ENCODE assay signal across 9 mouse cellular contexts in the genomic region with DNA sequence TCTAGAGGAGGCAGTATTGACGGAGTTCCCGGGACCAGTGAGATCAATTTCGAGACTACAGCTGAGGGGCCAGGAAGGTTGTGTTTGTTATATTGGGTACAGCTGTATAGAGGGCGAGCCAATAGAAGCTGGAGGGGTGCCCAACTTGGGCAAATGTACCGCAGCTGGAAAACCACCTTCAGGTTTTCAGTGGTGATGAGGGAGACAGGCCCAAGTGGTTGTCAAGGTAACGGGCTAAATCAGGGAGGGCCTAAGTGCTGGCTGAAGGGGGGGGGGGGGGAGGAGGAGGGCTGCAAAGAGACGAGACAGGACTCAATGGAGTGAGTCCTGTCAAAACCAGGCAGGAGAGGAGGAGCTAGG. TPM values are rescaled to one million over a fixed set of nuclear protein-coding genes. Genes with fewer than 3 reads are reported as not detected.
DNase-seq lines count a peak whose midpoint lies in the region; ATAC-seq and TF ChIP-seq lines count a peak whose summit lies in the region.
"Had no signal": no experiment of that assay in that cellular context is flagged by ENCODE, and none has a peak within 500 bp of the region (broad histone marks: within the 10 kb centered on the region; RNA-seq: fewer than 3 reads in every experiment).

No protein-coding gene starts in this region.

- dilution Hi-C loops in CH12.LX (cut with MboI; ENCODE audit: extremely low pct_ligation_motif_present, extremely low pct_unique_long_range_greater_than_20kb, low sequenced_read_pairs): no loop called here

- TF ChIP-seq CTCF in heart, adult 2 months (IDR thresholded peaks at IDR 0.05): no peak
- no peak for TF ChIP-seq CTCF in CH12.LX (conservative IDR thresholded peaks at IDR 0.05 in 1 of 2, IDR thresholded peaks at IDR 0.05 in 1 of 2; ENCODE audit: low read depth in 2 of 2, low read length in 2 of 2)

- H3K9me3 ChIP-seq in CH12.LX (replicated peaks; ENCODE audit: low read length): no peaks in the 10 kb centered on the region
- H3K9me3 ChIP-seq in forebrain, embryonic 12.5 days: no peaks in the 10 kb centered on the region
- no peaks in the 10 kb centered on the region for H3K9me3 ChIP-seq in liver, embryonic 16.5 days (replicated peaks; ENCODE audit: control insufficient read depth, low read length)

- no peak overlapping the region for H3K9ac ChIP-seq in heart, adult 2 months (ENCODE audit: low read depth, low read length)
- no peak overlapping the region for H3K9ac ChIP-seq in CH12.LX (ENCODE audit: insufficient read depth, low read depth)
- peak overlapping the region; percentile 99 for H3K9ac ChIP-seq in forebrain, embryonic 12.5 days
- H3K9ac ChIP-seq in liver, embryonic 16.5 days (ENCODE audit: low read depth, low read length): no peak overlapping the region

- intact Hi-C loops in heart, adult 2 months (cut with DNase I): loop anchor here (1.0 kb wide), 4 partner anchors 9 to 69 kb away; a partner anchor contains a TSS

- no peaks in the 10 kb centered on the region for H3K27me3 ChIP-seq in heart, adult 2 months (ENCODE audit: control insufficient read depth, insufficient read depth, low read length)
- H3K27me3 ChIP-seq in CH12.LX (replicated peaks): no peaks in the 10 kb centered on the region
- H3K27me3 ChIP-seq in forebrain, embryonic 12.5 days: peaks cover 7% of the 10 kb centered on the region; the same call in 1 of the 2 replicates
- H3K27me3 ChIP-seq in liver, embryonic 16.5 days (ENCODE audit: control insufficient read depth, insufficient read depth, low read depth, low read length): peaks cover 5% of the 10 kb centered on the region; the same call in 1 of the 2 replicates
- H3K27me3 ChIP-seq: Patski had no signal

- peaks cover 15% of the 10 kb centered on the region for H3K36me3 ChIP-seq in heart, adult 2 months (ENCODE audit: control insufficient read depth, insufficient read depth, low read length)
- peaks cover 25 to 57% of the 10 kb centered on the region in 2 experiments for H3K36me3 ChIP-seq in CH12.LX (replicated peaks in 1 of 2; ENCODE audit: control insufficient read depth in 1 of 2, insufficient read depth in 1 of 2, low read length in 1 of 2)
- H3K36me3 ChIP-seq in forebrain, embryonic 12.5 days (replicated peaks): peaks cover 42% of the 10 kb centered on the region
- H3K36me3 ChIP-seq in liver, embryonic 16.5 days (ENCODE audit: control insufficient read depth, insufficient read depth): peaks cover 12% of the 10 kb centered on the region

- WGBS in heart, adult 2 months: 25% methylated on average over 7 of the region's 7 CpGs
- 22% methylated on average over 6 of the region's 7 CpGs for WGBS in forebrain, embryonic 12.5 days
- 52% methylated on average over 7 of the region's 7 CpGs for WGBS in liver, embryonic 16.5 days (ENCODE audit: insufficient replicate concordance)

- no peak for TF ChIP-seq RAD21 in CH12.LX (IDR thresholded peaks at IDR 0.05; ENCODE audit: low read depth, low read length)

- no peak overlapping the region for H3K4me2 ChIP-seq in CH12.LX (ENCODE audit: insufficient read depth, low read depth, poor library complexity, severe bottlenecking)
- peak overlapping the region; percentile 100 for H3K4me2 ChIP-seq in forebrain, embryonic 12.5 days
- H3K4me2 ChIP-seq in liver, embryonic 16.5 days (ENCODE audit: low read depth, low read length): no peak overlapping the region

- no peaks in the 10 kb centered on the region for H3K79me2 ChIP-seq in heart, adult 2 months (replicated peaks; ENCODE audit: control insufficient read depth, insufficient read depth, low read length)
- peaks cover 45% of the 10 kb centered on the region for H3K79me2 ChIP-seq in CH12.LX (replicated peaks; ENCODE audit: control insufficient read depth, extremely low read depth, insufficient read depth, poor library complexity, severe bottlenecking)

- peak overlapping the region; percentile 100 for H3K27ac ChIP-seq in heart, adult 2 months
- peak overlapping the region; percentile 29; the same call in 1 of the 2 replicates for H3K27ac ChIP-seq in CH12.LX (ENCODE audit: insufficient read depth, low read depth)
- peak overlapping the region; percentile 100 for H3K27ac ChIP-seq in forebrain, embryonic 12.5 days
- H3K27ac ChIP-seq in liver, embryonic 16.5 days (ENCODE audit: low read length): peak overlapping the region; percentile 36

- 0 out of 2 replicates have a peak, but pooled peaks have one; percentile 3 for ATAC-seq in forebrain, embryonic 12.5 days (ENCODE audit: low FRiP score)
- ATAC-seq in liver, embryonic 16.5 days (ENCODE audit: low read depth): no peak

- in situ Hi-C loops in CH12.LX (cut with MboI; ENCODE audit: low pct_ligation_motif_present, low pct_unique_long_range_greater_than_20kb, low sequenced_read_pairs): loop anchor here (5.0 kb wide), 1 partner anchor 71 kb away; no protein-coding TSS in a partner anchor

- DNase-seq in heart, adult 2 months: no peak
- no peak for DNase-seq in heart, adult 11 months
- no peak for DNase-seq in CH12.LX (ENCODE audit: extremely low read depth)
- no peak for DNase-seq in spleen, postnatal 14 days (ENCODE audit: low spot score in 2 of 2)
- no peak for DNase-seq in layer of hippocampus, postnatal 14 days (ENCODE audit: low spot score in 2 of 2)
- no peak for DNase-seq in layer of hippocampus, postnatal 36 days

- no peak for TF ChIP-seq EP300 in heart, adult 2 months (IDR thresholded peaks at IDR 0.05; ENCODE audit: insufficient read depth, low read depth, low read length)
- TF ChIP-seq EP300 in CH12.LX (IDR thresholded peaks at IDR 0.05; ENCODE audit: low read length): no peak

- peaks cover 20% of the 10 kb centered on the region for H3K4me1 ChIP-seq in heart, adult 2 months (ENCODE audit: control insufficient read depth, insufficient read depth, low read length)
- peaks cover 10 to 78% of the 10 kb centered on the region in 2 experiments for H3K4me1 ChIP-seq in CH12.LX (ENCODE audit: control insufficient read depth in 1 of 2, insufficient read depth in 2 of 2)
- peaks cover 73% of the 10 kb centered on the region for H3K4me1 ChIP-seq in forebrain, embryonic 12.5 days
- H3K4me1 ChIP-seq in liver, embryonic 16.5 days (ENCODE audit: control insufficient read depth, low read depth, low read length): peaks cover 76% of the 10 kb centered on the region

- no peak for TF ChIP-seq POLR2A in heart, adult 2 months (IDR thresholded peaks at IDR 0.05; ENCODE audit: insufficient read depth, low read depth, low read length)
- no peak for TF ChIP-seq POLR2A in CH12.LX (IDR thresholded peaks at IDR 0.05; ENCODE audit: low read depth, low read length)

- H3K4me3 ChIP-seq in heart, adult 2 months: no peak overlapping the region
- H3K4me3 ChIP-seq in CH12.LX (replicated peaks in 1 of 3; ENCODE audit: low read depth in 2 of 3, low read length in 2 of 3, poor library complexity in 1 of 3): no peak overlapping the region
- H3K4me3 ChIP-seq in forebrain, embryonic 12.5 days (replicated peaks): peak overlapping the region; percentile 13
- no peak overlapping the region for H3K4me3 ChIP-seq in liver, embryonic 16.5 days (ENCODE audit: low read depth, low read length)

TF ChIP-seq in CH12.LX, 34 proteins besides CTCF, POLR2A, EP300 and RAD21 (continues in another document):
- no peak for TF ChIP-seq CHD2 (IDR thresholded peaks at IDR 0.05; ENCODE audit: low read length)
- peak; percentile 75; the same call in 1 of the 2 replicates for TF ChIP-seq SIN3A (IDR thresholded peaks at IDR 0.05; ENCODE audit: low read length)
- peak; percentile 40; the same call in 1 of the 2 replicates for TF ChIP-seq MXI1 (IDR thresholded peaks at IDR 0.05; ENCODE audit: low read depth, low read length)
- TF ChIP-seq GABPA (IDR thresholded peaks at IDR 0.05; ENCODE audit: insufficient replicate concordance, low read depth, low read length): no peak

RNA-seq across cellular contexts. Expression of a gene that starts 1.3 kb away (rescaled TPM):
- under 1 TPM; 0.64 to 0.70 TPM for total RNA-seq in heart, adult 2 months (2021)
- 1.6 and 2.3 TPM in 2 replicates for polyA plus RNA-seq in heart, adult 2 months (2012; rRNA removed)
- total RNA-seq in CH12.LX (2012; rRNA removed) (46.5 and 56.9 TPM in 2 replicates), CH12.LX (2014; rRNA removed) (32.6 and 33.6 TPM in 2 replicates)
- polyA plus RNA-seq in CH12.LX (2012; ENCODE audit: insufficient read length, low read depth): 38.2 and 45.4 TPM in 2 replicates
- 1.9 and 2.8 TPM in 2 replicates for polyA plus RNA-seq in forebrain, embryonic 12.5 days (2016; fragmentation: Nextera tagmentation; extraction: Ambion mirVana)
- 1.7 and 2.3 TPM in 2 replicates for polyA plus RNA-seq in liver, embryonic 16.5 days (2015; fragmentation: Nextera tagmentation; extraction: Ambion mirVana)
- total RNA-seq in layer of hippocampus, postnatal 14 days (2021): 10 to 100 TPM; 42.3 to 42.9 TPM
- 10 to 100 TPM; 43.0 to 48.0 TPM for total RNA-seq in layer of hippocampus, postnatal 36 days (2021)

RNA-seq across cellular contexts. Expression of a gene that starts 8.2 kb away (rescaled TPM):
- total RNA-seq in heart, adult 2 months (2021): 10 to 100 TPM; 12.9 to 19.4 TPM
- polyA plus RNA-seq in heart, adult 2 months (2012; rRNA removed): 6.4 and 7.4 TPM in 2 replicates
- 2.3 and 2.6 TPM in 2 replicates for total RNA-seq in CH12.LX (2012; rRNA removed)
- total RNA-seq in CH12.LX (2014; rRNA removed): 0.50 and 0.70 TPM in 2 replicates
- polyA plus RNA-seq in CH12.LX (2012; ENCODE audit: insufficient read length, low read depth): 8.0 and 9.1 TPM in 2 replicates
- 13.1 and 13.6 TPM in 2 replicates for polyA plus RNA-seq in forebrain, embryonic 12.5 days (2016; fragmentation: Nextera tagmentation; extraction: Ambion mirVana)
- 3.5 and 4.1 TPM in 2 replicates for polyA plus RNA-seq in liver, embryonic 16.5 days (2015; fragmentation: Nextera tagmentation; extraction: Ambion mirVana)
- total RNA-seq in layer of hippocampus, postnatal 14 days (2021): 10 to 100 TPM; 31.1 to 31.2 TPM
- 10 to 100 TPM; 31.4 to 36.2 TPM for total RNA-seq in layer of hippocampus, postnatal 36 days (2021)

RNA-seq across cellular contexts. Expression of a gene that starts 35.4 kb away (rescaled TPM):
- 10 to 100 TPM; 13.3 to 14.8 TPM for total RNA-seq in heart, adult 2 months (2021)
- 16.4 and 20.4 TPM in 2 replicates for polyA plus RNA-seq in heart, adult 2 months (2012; rRNA removed)
- 35.5 and 37.9 TPM in 2 replicates for total RNA-seq in CH12.LX (2012; rRNA removed)
- 28.6 and 30.8 TPM in 2 replicates for total RNA-seq in CH12.LX (2014; rRNA removed)
- 38.0 and 46.2 TPM in 2 replicates for polyA plus RNA-seq in CH12.LX (2012; ENCODE audit: insufficient read length, low read depth)
- polyA plus RNA-seq in forebrain, embryonic 12.5 days (2016; fragmentation: Nextera tagmentation; extraction: Ambion mirVana): 66.5 and 71.6 TPM in 2 replicates
- polyA plus RNA-seq in liver, embryonic 16.5 days (2015; fragmentation: Nextera tagmentation; extraction: Ambion mirVana): 63.8 and 73.2 TPM in 2 replicates
- total RNA-seq in layer of hippocampus, postnatal 14 days (2021): 10 to 100 TPM; 30.9 to 42.8 TPM
- 10 to 100 TPM; 28.2 to 30.8 TPM for total RNA-seq in layer of hippocampus, postnatal 36 days (2021)

RNA-seq across cellular contexts. Expression of a gene that starts 48.8 kb away (rescaled TPM):
- total RNA-seq in heart, adult 2 months (2021): not detected
- 0.61 and 0.97 TPM in 2 replicates for polyA plus RNA-seq in heart, adult 2 months (2012; rRNA removed)
- total RNA-seq in CH12.LX (2012; rRNA removed) (not detected in 2 replicates), CH12.LX (2014; rRNA removed) (0.20 TPM in 1 of 2 replicates, not detected in the other)
- not detected in 2 replicates for polyA plus RNA-seq in CH12.LX (2012; ENCODE audit: insufficient read length, low read depth)
- polyA plus RNA-seq in forebrain, embryonic 12.5 days (2016; fragmentation: Nextera tagmentation; extraction: Ambion mirVana): not detected in 2 replicates
- polyA plus RNA-seq in liver, embryonic 16.5 days (2015; fragmentation: Nextera tagmentation; extraction: Ambion mirVana): 110 and 129 TPM in 2 replicates
- not detected for total RNA-seq in layer of hippocampus, postnatal 14 days (2021)
- total RNA-seq in layer of hippocampus, postnatal 36 days (2021): not detected
- polyA plus RNA-seq: Patski had no signal

Comparison
In these comparisons a context has a peak if more than half of its experiments do, and no peak if none do; other contexts are left out.
1. H3K27ac ChIP-seq: peak in every context shown above with its lines; median percentile 100 in heart, adult 2 months; 100 in forebrain, embryonic 12.5 days; 36 in liver, embryonic 16.5 days; 29 in CH12.LX.
2. RNA of a gene that starts 1.3 kb away (total RNA-seq): 32.6 to 56.9 TPM in CH12.LX, 43.0 to 48.0 TPM in layer of hippocampus, postnatal 36 days and 42.3 to 42.9 TPM in layer of hippocampus, postnatal 14 days; 0.64 to 0.70 TPM in heart, adult 2 months; every median in the first group is over 10 times any median in the second.